Mouse (Mus musculus): ENCODE measurements around the gene Larp4. TPM values are rescaled to one million over a fixed set of nuclear protein-coding genes. Genes with fewer than 3 reads are reported as not detected.

The Larp4 gene
- polyA plus RNA-seq, 2 experiments: 25.4 to 32.6 TPM

- no peak overlapping the region for H3K4me3 ChIP-seq (replicated peaks; ENCODE audit: low read length)
- H3K27ac ChIP-seq (replicated peaks; ENCODE audit: low read depth, low read length): no peak overlapping the region
- no peak for ATAC-seq (ENCODE audit: low FRiP score, low read depth)
- no peak for DNase-seq (ENCODE audit: low spot score)
- H3K27me3 ChIP-seq (ENCODE audit: control insufficient read depth, insufficient read depth, low read length): no peaks in the 10 kb centered on the region
- no peak overlapping the region for H3K4me2 ChIP-seq (replicated peaks; ENCODE audit: low read depth, low read length, severe bottlenecking)
- H3K9me3 ChIP-seq (ENCODE audit: control insufficient read depth, low read length): no peaks in the 10 kb centered on the region
- WGBS: 90% methylated on average over 3 of the region's 3 CpGs
- TF ChIP-seq POLR2A (IDR thresholded peaks at IDR 0.05; ENCODE audit: borderline replicate concordance, extremely low read depth, insufficient read depth, insufficient read length): no peak
- no peaks in the 10 kb centered on the region for H3K4me1 ChIP-seq (ENCODE audit: control insufficient read depth, insufficient read depth, low read length)
- no peak overlapping the region for H3K9ac ChIP-seq (ENCODE audit: low read depth, low read length, severe bottlenecking)
- H3K36me3 ChIP-seq (ENCODE audit: control insufficient read depth, insufficient read depth, low read length): no peaks in the 10 kb centered on the region; the same call in 1 of the 2 replicates
These were observed 88.3 kb downstream of the Larp4 start for GRCm38 (mm10) chr15:100058143-100058542.

GRCm38 (mm10) chr15:100058912-100059311 lies 89.0 kb downstream of the Larp4 start:
- Histone ChIP-seq H3K27ac (replicated peaks; ENCODE audit: low read depth, low read length) (no peak overlapping the region), H3K4me3 (replicated peaks; ENCODE audit: low read length) (no peak overlapping the region), H3K4me2 (replicated peaks; ENCODE audit: low read depth, low read length, severe bottlenecking) (no peak overlapping the region), H3K4me1 (ENCODE audit: control insufficient read depth, insufficient read depth, low read length) (no peaks in the 10 kb centered on the region), H3K9me3 (ENCODE audit: control insufficient read depth, low read length) (no peaks in the 10 kb centered on the region), H3K27me3 (ENCODE audit: control insufficient read depth, insufficient read depth, low read length) (no peaks in the 10 kb centered on the region), H3K9ac (ENCODE audit: low read depth, low read length, severe bottlenecking) (no peak overlapping the region), H3K36me3 (ENCODE audit: control insufficient read depth, insufficient read depth, low read length) (no peaks in the 10 kb centered on the region; the same call in 1 of the 2 replicates)
- TF ChIP-seq POLR2A (IDR thresholded peaks at IDR 0.05; ENCODE audit: borderline replicate concordance, extremely low read depth, insufficient read depth, insufficient read length): no peak
- ATAC-seq (ENCODE audit: low FRiP score, low read depth) (no peak), DNase-seq (ENCODE audit: low spot score) (no peak)
- 71% methylated on average over 11 of the region's 11 CpGs for WGBS

GRCm38 (mm10) chr15:100059626-100060311 lies 89.9 kb downstream of the Larp4 start:
- no peak for TF ChIP-seq POLR2A (IDR thresholded peaks at IDR 0.05; ENCODE audit: borderline replicate concordance, extremely low read depth, insufficient read depth, insufficient read length)
- 72% methylated on average over 7 of the region's 7 CpGs for WGBS

DNA sequence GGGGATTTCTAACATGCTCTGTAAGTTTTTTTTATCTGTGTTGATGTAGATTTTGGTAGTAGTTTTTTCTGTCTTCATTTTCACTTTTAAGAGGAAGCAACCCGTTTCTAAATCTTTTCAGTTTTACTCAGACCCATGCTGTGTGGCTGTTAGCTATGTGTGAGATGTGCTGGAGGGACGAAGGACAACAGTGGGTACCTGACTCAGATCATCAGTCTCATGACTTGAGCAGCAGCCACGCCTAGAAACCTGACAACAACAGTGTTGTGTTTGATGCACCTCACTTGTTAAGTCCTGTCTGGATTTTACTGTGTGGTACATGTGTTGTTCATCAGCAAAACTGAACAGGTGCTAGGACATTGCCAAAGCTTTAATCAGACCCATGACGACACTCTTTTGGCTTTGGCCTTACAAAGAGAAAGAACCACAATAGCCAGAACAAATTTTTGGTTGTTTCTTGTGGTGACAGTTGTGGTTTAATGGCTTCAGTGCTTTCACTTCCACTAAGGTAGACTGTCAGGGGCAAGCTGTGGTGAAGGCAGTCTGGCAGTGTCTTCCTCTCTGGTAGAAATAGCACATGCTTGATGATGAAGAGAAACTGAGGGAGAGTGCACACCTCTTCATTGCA lies 90.8 kb downstream of the Larp4 start:
- no peak for DNase-seq (ENCODE audit: low spot score)
- Histone ChIP-seq H3K36me3 (ENCODE audit: control insufficient read depth, insufficient read depth, low read length) (no peaks in the 10 kb centered on the region), H3K4me3 (replicated peaks; ENCODE audit: low read length) (no peak overlapping the region), H3K27me3 (ENCODE audit: control insufficient read depth, insufficient read depth, low read length) (no peaks in the 10 kb centered on the region), H3K9ac (ENCODE audit: low read depth, low read length, severe bottlenecking) (no peak overlapping the region), H3K4me2 (replicated peaks; ENCODE audit: low read depth, low read length, severe bottlenecking) (no peak overlapping the region), H3K9me3 (ENCODE audit: control insufficient read depth, low read length) (no peaks in the 10 kb centered on the region), H3K27ac (replicated peaks; ENCODE audit: low read depth, low read length) (no peak overlapping the region), H3K4me1 (ENCODE audit: control insufficient read depth, insufficient read depth, low read length) (no peaks in the 10 kb centered on the region)
- ATAC-seq (ENCODE audit: low FRiP score, low read depth): no peak
- 70% methylated on average over 4 of the region's 4 CpGs for WGBS
- no peak for TF ChIP-seq POLR2A (IDR thresholded peaks at IDR 0.05; ENCODE audit: borderline replicate concordance, extremely low read depth, insufficient read depth, insufficient read length)

More at GRCm38 (mm10) chr15:100059626-100060311, 89.9 kb downstream of the Larp4 start:
- Histone ChIP-seq H3K27me3 (ENCODE audit: control insufficient read depth, insufficient read depth, low read length) (no peaks in the 10 kb centered on the region), H3K36me3 (ENCODE audit: control insufficient read depth, insufficient read depth, low read length) (no peaks in the 10 kb centered on the region), H3K27ac (replicated peaks; ENCODE audit: low read depth, low read length) (no peak overlapping the region), H3K9me3 (ENCODE audit: control insufficient read depth, low read length) (no peaks in the 10 kb centered on the region), H3K4me3 (replicated peaks; ENCODE audit: low read length) (no peak overlapping the region), H3K4me1 (ENCODE audit: control insufficient read depth, insufficient read depth, low read length) (no peaks in the 10 kb centered on the region), H3K4me2 (replicated peaks; ENCODE audit: low read depth, low read length, severe bottlenecking) (no peak overlapping the region), H3K9ac (ENCODE audit: low read depth, low read length, severe bottlenecking) (no peak overlapping the region)
- DNase-seq (ENCODE audit: low spot score) (no peak), ATAC-seq (ENCODE audit: low FRiP score, low read depth) (no peak)

DNA sequence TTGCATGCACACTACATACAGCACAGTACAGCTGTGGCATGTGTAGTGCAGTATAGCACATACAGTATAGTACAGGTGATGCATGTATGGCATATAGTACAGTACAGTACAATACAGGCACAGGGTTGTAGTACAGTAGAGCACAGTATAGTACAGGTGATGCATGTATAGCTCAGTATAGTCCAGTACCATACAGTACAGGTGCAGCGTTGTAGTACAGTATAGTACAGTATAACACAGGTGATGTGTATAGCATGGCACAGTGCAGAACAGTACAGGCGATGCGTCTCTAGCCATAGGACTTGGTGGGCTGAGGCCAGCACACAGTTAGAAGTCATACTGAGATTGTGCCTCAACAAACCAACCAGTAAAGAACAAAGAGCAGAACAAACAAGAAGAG lies 91.5 kb downstream of the Larp4 start:
- ATAC-seq (ENCODE audit: low FRiP score, low read depth): no peak
- DNase-seq (ENCODE audit: low spot score): no peak

More for the DNA sequence above, 91.5 kb downstream of the Larp4 start:
- Histone ChIP-seq H3K36me3 (ENCODE audit: control insufficient read depth, insufficient read depth, low read length) (no peaks in the 10 kb centered on the region), H3K4me3 (replicated peaks; ENCODE audit: low read length) (no peak overlapping the region), H3K27ac (replicated peaks; ENCODE audit: low read depth, low read length) (no peak overlapping the region), H3K4me2 (replicated peaks; ENCODE audit: low read depth, low read length, severe bottlenecking) (no peak overlapping the region), H3K4me1 (ENCODE audit: control insufficient read depth, insufficient read depth, low read length) (peaks cover 2% of the 10 kb centered on the region; the same call in 1 of the 2 replicates), H3K27me3 (ENCODE audit: control insufficient read depth, insufficient read depth, low read length) (no peaks in the 10 kb centered on the region), H3K9ac (ENCODE audit: low read depth, low read length, severe bottlenecking) (no peak overlapping the region), H3K9me3 (ENCODE audit: control insufficient read depth, low read length) (no peaks in the 10 kb centered on the region)
- no peak for TF ChIP-seq POLR2A (IDR thresholded peaks at IDR 0.05; ENCODE audit: borderline replicate concordance, extremely low read depth, insufficient read depth, insufficient read length)
- 94% methylated on average over 3 of the region's 3 CpGs for WGBS

Measured in limb, embryonic 14.5 days (tissue).